Mouse (Mus musculus): Measurements from ENCODE around the gene Hus1b.

GRCm38 (mm10) chr13:30910889-30911288 lies 36.7 kb downstream of the Hus1b start:
- no peak for TF ChIP-seq POLR2A (IDR thresholded peaks at IDR 0.05; ENCODE audit: low read depth, low read length)
- TF ChIP-seq CTCF (IDR thresholded peaks at IDR 0.05; ENCODE audit: extremely low read depth, insufficient read length, insufficient replicate concordance, low read depth, low read length): no peak
